Mouse (Mus musculus): ENCODE measurements around the gene Tubb2a. TPM values are rescaled to one million over a fixed set of nuclear protein-coding genes. Genes with fewer than 3 reads are reported as not detected.

The Tubb2a gene
- polyA plus RNA-seq (2014; fragmentation: Nextera tagmentation; extraction: Ambion mirVana): 2,201 and 2,712 TPM in 2 replicates

DNA sequence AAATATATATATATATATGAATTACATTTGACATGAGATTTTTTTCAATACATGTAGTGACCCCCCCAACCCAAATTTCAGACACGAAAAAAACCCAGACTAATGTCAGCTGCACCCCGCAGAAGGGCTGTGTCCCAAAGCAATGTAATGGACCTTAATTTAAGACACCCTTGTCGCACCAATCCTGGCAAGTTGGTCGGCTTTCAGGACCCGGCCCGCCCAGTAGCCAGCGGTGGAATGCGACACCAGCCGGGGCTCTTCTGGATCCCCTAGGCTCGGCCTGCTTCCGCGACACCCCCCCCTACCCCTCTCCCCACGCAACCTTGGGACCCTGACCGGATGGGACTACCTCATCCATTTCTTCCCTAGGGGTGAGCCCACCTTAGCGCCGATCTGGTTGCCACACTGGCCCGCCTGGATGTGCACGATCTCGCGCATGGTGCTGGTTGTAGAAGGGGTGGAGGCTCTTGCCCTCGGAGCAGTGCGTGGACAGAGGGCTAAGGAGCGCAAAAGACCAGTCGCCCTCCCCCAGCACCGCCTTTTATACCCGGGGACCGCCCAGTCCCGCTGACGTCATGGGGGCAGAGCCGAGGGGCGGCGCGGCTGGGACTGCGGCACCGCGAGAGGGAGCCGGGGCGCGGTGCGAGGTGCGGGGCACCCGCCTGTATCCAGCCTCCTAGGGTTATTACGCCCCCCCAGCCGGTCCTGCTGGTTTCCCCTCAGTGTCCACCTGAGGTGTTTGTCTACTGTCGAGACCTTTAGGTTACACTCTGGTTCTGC, at the start of gene Tubb2a:
TSS of gene Tubb2a (minus strand) at position 516 of the 780 bp plus-strand sequence.
- peak within 1 kb of the TSS; percentile 92 for H3K4me3 ChIP-seq (replicated peaks; ENCODE audit: low read depth, low read length)
- no peaks in the 10 kb centered on the region for H3K27me3 ChIP-seq (ENCODE audit: control insufficient read depth, insufficient read depth, low read length)
- peak within 1 kb of the TSS; percentile 96 for H3K9ac ChIP-seq (replicated peaks; ENCODE audit: low read length)
- peak within 1 kb of the TSS; percentile 95 for H3K27ac ChIP-seq (replicated peaks; ENCODE audit: low read depth, low read length)
- no peaks in the 10 kb centered on the region for H3K9me3 ChIP-seq (ENCODE audit: control insufficient read depth, low read length)
- ATAC-seq (ENCODE audit: low FRiP score, low TSS enrichment) (peak; percentile 90), DNase-seq (peak; percentile 97)
- 1% methylated on average over 45 of the region's 45 CpGs for WGBS
- H3K36me3 ChIP-seq (ENCODE audit: control insufficient read depth, insufficient read depth, low read length): peaks cover 27% of the 10 kb centered on the region
- peak within 1 kb of the TSS; percentile 74 for H3K4me2 ChIP-seq (ENCODE audit: low read length)
- H3K4me1 ChIP-seq (ENCODE audit: control insufficient read depth, insufficient read depth, low read length): peaks cover 30% of the 10 kb centered on the region

GRCm38 (mm10) chr13:34125711-34126110, 47.9 kb upstream of the Tubb2a start:
- Histone ChIP-seq H3K9me3 (ENCODE audit: control insufficient read depth, low read length) (no peaks in the 10 kb centered on the region), H3K4me3 (replicated peaks; ENCODE audit: low read depth, low read length) (peak overlapping the region; percentile 50), H3K9ac (replicated peaks; ENCODE audit: low read length) (peak overlapping the region; percentile 67), H3K4me2 (ENCODE audit: low read length) (peak overlapping the region; percentile 99), H3K36me3 (ENCODE audit: control insufficient read depth, insufficient read depth, low read length) (peaks cover 48% of the 10 kb centered on the region), H3K27ac (replicated peaks; ENCODE audit: low read depth, low read length) (0 out of 2 replicates have a peak overlapping the region, but pooled peaks have one; percentile 32), H3K4me1 (ENCODE audit: control insufficient read depth, insufficient read depth, low read length) (peaks cover 36% of the 10 kb centered on the region), H3K27me3 (ENCODE audit: control insufficient read depth, insufficient read depth, low read length) (no peaks in the 10 kb centered on the region)
- ATAC-seq (ENCODE audit: low FRiP score, low TSS enrichment) (no peak), DNase-seq (peak; percentile 34)
- 35% methylated on average over 4 of the region's 4 CpGs for WGBS

- H3K36me3 ChIP-seq (ENCODE audit: control insufficient read depth, insufficient read depth, low read length): peaks cover 23% of the 10 kb centered on the region
- H3K4me2 ChIP-seq (ENCODE audit: low read length): no peak overlapping the region
- no peaks in the 10 kb centered on the region for H3K9me3 ChIP-seq (ENCODE audit: control insufficient read depth, low read length)
- no peak overlapping the region for H3K9ac ChIP-seq (replicated peaks; ENCODE audit: low read length)
- WGBS: 97% methylated on average over 2 of the region's 2 CpGs
- ATAC-seq (ENCODE audit: low FRiP score, low TSS enrichment) (no peak), DNase-seq (no peak)
- H3K27ac ChIP-seq (replicated peaks; ENCODE audit: low read depth, low read length): no peak overlapping the region
- no peak overlapping the region for H3K4me3 ChIP-seq (replicated peaks; ENCODE audit: low read depth, low read length)
- H3K4me1 ChIP-seq (ENCODE audit: control insufficient read depth, insufficient read depth, low read length): peaks cover 32% of the 10 kb centered on the region
- H3K27me3 ChIP-seq (ENCODE audit: control insufficient read depth, insufficient read depth, low read length): no peaks in the 10 kb centered on the region
These were observed 42.7 kb upstream of the Tubb2a start for GRCm38 (mm10) chr13:34120536-34120935.

DNA sequence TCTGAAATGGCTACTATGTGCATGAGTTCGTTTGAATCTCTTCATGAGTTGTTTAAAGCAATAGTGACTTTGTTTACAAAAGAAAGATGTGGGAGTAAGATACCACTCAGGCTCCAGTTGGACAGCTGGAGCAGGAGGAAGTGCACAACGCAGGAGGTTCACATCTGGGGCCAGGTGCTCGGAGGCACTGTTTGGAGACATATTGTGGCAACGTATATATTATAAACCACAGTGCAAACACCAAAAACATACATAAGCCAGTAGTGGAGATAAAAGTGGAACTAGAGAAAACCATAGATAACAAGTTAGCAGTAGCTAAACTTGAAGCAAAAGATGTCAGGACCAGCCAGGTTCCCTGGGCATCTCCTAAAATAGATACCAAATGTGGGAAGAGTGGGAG, 41.6 kb upstream of the Tubb2a start:
- H3K36me3 ChIP-seq (ENCODE audit: control insufficient read depth, insufficient read depth, low read length): peaks cover 14% of the 10 kb centered on the region
- 88% methylated on average over 4 of the region's 4 CpGs for WGBS
- no peak for ATAC-seq (ENCODE audit: low FRiP score, low TSS enrichment)
- no peak overlapping the region for H3K27ac ChIP-seq (replicated peaks; ENCODE audit: low read depth, low read length)
- no peak for DNase-seq
- no peak overlapping the region for H3K4me2 ChIP-seq (ENCODE audit: low read length)
- H3K9me3 ChIP-seq (ENCODE audit: control insufficient read depth, low read length): no peaks in the 10 kb centered on the region
- H3K4me1 ChIP-seq (ENCODE audit: control insufficient read depth, insufficient read depth, low read length): peaks cover 20% of the 10 kb centered on the region
- no peak overlapping the region for H3K9ac ChIP-seq (replicated peaks; ENCODE audit: low read length)
- H3K27me3 ChIP-seq (ENCODE audit: control insufficient read depth, insufficient read depth, low read length): no peaks in the 10 kb centered on the region
- H3K4me3 ChIP-seq (replicated peaks; ENCODE audit: low read depth, low read length): no peak overlapping the region

DNA sequence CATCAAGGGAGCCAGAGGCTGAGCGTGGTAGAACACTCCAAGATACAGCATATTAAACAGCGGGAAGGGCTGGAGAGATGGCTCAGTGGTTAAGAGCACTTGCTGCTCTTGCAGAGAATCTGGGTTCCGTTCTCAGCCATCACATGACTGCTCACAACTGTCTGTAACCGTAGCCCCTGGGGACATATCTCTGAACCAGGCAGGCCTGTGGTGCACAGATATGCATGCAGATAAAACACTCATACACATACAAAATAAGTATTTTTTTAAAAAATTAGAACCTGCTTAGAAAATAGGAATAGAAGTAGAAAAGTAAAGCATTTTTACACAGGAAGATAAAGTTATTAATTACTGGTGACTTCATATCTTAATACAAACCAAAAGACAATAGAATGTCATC, 41.0 kb upstream of the Tubb2a start:
- no peaks in the 10 kb centered on the region for H3K27me3 ChIP-seq (ENCODE audit: control insufficient read depth, insufficient read depth, low read length)
- WGBS: 76% methylated on average over 4 of the region's 4 CpGs
- H3K27ac ChIP-seq (replicated peaks; ENCODE audit: low read depth, low read length): no peak overlapping the region

GRCm38 (mm10) chr13:34116508-34116907, 38.7 kb upstream of the Tubb2a start:
- Histone ChIP-seq H3K4me2 (ENCODE audit: low read length) (no peak overlapping the region), H3K4me3 (replicated peaks; ENCODE audit: low read depth, low read length) (no peak overlapping the region), H3K9me3 (ENCODE audit: control insufficient read depth, low read length) (no peaks in the 10 kb centered on the region), H3K36me3 (ENCODE audit: control insufficient read depth, insufficient read depth, low read length) (no peaks in the 10 kb centered on the region), H3K27ac (replicated peaks; ENCODE audit: low read depth, low read length) (no peak overlapping the region), H3K4me1 (ENCODE audit: control insufficient read depth, insufficient read depth, low read length) (no peaks in the 10 kb centered on the region), H3K9ac (replicated peaks; ENCODE audit: low read length) (no peak overlapping the region), H3K27me3 (ENCODE audit: control insufficient read depth, insufficient read depth, low read length) (no peaks in the 10 kb centered on the region)
- ATAC-seq (ENCODE audit: low FRiP score, low TSS enrichment): no peak
- DNase-seq: no peak
- 88% methylated on average over 6 of the region's 6 CpGs for WGBS

More for the DNA sequence above, 41.0 kb upstream of the Tubb2a start:
- no peak overlapping the region for H3K9ac ChIP-seq (replicated peaks; ENCODE audit: low read length)
- H3K4me2 ChIP-seq (ENCODE audit: low read length): no peak overlapping the region
- H3K4me3 ChIP-seq (replicated peaks; ENCODE audit: low read depth, low read length): no peak overlapping the region
- H3K36me3 ChIP-seq (ENCODE audit: control insufficient read depth, insufficient read depth, low read length): peaks cover 8% of the 10 kb centered on the region; the same call in 1 of the 2 replicates
- H3K4me1 ChIP-seq (ENCODE audit: control insufficient read depth, insufficient read depth, low read length): peaks cover 14% of the 10 kb centered on the region
- no peak for DNase-seq
- no peak for ATAC-seq (ENCODE audit: low FRiP score, low TSS enrichment)
- no peaks in the 10 kb centered on the region for H3K9me3 ChIP-seq (ENCODE audit: control insufficient read depth, low read length)

DNA sequence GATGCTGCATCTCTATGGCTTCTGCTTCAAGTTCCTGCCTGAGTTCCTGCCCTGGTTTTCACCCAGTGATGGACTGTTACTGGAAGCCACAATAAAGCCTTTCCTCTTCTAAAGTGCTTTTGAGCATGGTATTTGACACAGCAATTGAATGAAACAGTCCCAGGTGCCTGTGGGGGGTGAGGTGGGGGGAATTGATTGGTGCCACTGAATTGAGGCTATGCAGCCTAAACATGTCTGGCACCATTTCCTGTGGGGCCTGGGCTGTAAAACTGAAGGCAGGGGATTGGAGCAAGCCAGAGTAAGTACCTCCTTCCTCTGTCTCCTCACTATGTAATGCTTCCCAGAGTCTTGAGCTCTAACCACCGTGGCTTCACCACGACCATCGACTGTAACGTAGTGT, 36.8 kb upstream of the Tubb2a start:
- WGBS: 94% methylated on average over 4 of the region's 4 CpGs
- no peaks in the 10 kb centered on the region for H3K4me1 ChIP-seq (ENCODE audit: control insufficient read depth, insufficient read depth, low read length)

GRCm38 (mm10) chr13:34113086-34113485, 35.3 kb upstream of the Tubb2a start:
- Histone ChIP-seq H3K9ac (replicated peaks; ENCODE audit: low read length) (no peak overlapping the region), H3K36me3 (ENCODE audit: control insufficient read depth, insufficient read depth, low read length) (no peaks in the 10 kb centered on the region), H3K9me3 (ENCODE audit: control insufficient read depth, low read length) (no peaks in the 10 kb centered on the region), H3K27ac (replicated peaks; ENCODE audit: low read depth, low read length) (no peak overlapping the region), H3K4me3 (replicated peaks; ENCODE audit: low read depth, low read length) (no peak overlapping the region), H3K27me3 (ENCODE audit: control insufficient read depth, insufficient read depth, low read length) (no peaks in the 10 kb centered on the region), H3K4me2 (ENCODE audit: low read length) (no peak overlapping the region), H3K4me1 (ENCODE audit: control insufficient read depth, insufficient read depth, low read length) (no peaks in the 10 kb centered on the region)
- WGBS: 79% methylated on average over 3 of the region's 3 CpGs
- DNase-seq (no peak), ATAC-seq (ENCODE audit: low FRiP score, low TSS enrichment) (no peak)

More for the DNA sequence above, 36.8 kb upstream of the Tubb2a start:
- no peak overlapping the region for H3K9ac ChIP-seq (replicated peaks; ENCODE audit: low read length)
- ATAC-seq (ENCODE audit: low FRiP score, low TSS enrichment): no peak
- no peak overlapping the region for H3K4me3 ChIP-seq (replicated peaks; ENCODE audit: low read depth, low read length)
- H3K27me3 ChIP-seq (ENCODE audit: control insufficient read depth, insufficient read depth, low read length): no peaks in the 10 kb centered on the region
- no peaks in the 10 kb centered on the region for H3K9me3 ChIP-seq (ENCODE audit: control insufficient read depth, low read length)
- no peak overlapping the region for H3K4me2 ChIP-seq (ENCODE audit: low read length)
- no peak overlapping the region for H3K27ac ChIP-seq (replicated peaks; ENCODE audit: low read depth, low read length)
- H3K36me3 ChIP-seq (ENCODE audit: control insufficient read depth, insufficient read depth, low read length): no peaks in the 10 kb centered on the region
- no peak for DNase-seq
